Mouse (Mus musculus): Measurements from ENCODE around the gene Nfx1.

- TF ChIP-seq CTCF (conservative IDR thresholded peaks at IDR 0.05; ENCODE audit: insufficient read depth, insufficient read length, low read depth, low read length) (no peak), POLR2A (IDR thresholded peaks at IDR 0.05; ENCODE audit: low read depth, low read length) (no peak)
These were observed 45.1 kb upstream of the Nfx1 start for GRCm38 (mm10) chr4:40925568-40925967.
